Mouse (Mus musculus): ENCODE measurements around the gene Tspan1. TPM values are rescaled to one million over a fixed set of nuclear protein-coding genes. Genes with fewer than 3 reads are reported as not detected.

Gene Tspan1
- not detected in 2 replicates for polyA plus RNA-seq (2016; fragmentation: Nextera tagmentation; extraction: Ambion mirVana)

- Histone ChIP-seq H3K4me2 (no peak within 1 kb of the TSS), H3K4me3 (no peak within 1 kb of the TSS), H3K9ac (no peak within 1 kb of the TSS), H3K27ac (ENCODE audit: poor library complexity, severe bottlenecking) (no peak within 1 kb of the TSS), H3K36me3 (no peaks in the 10 kb centered on the region), H3K27me3 (replicated peaks) (no peaks in the 10 kb centered on the region), H3K4me1 (replicated peaks) (peaks cover 11% of the 10 kb centered on the region), H3K9me3 (replicated peaks) (no peaks in the 10 kb centered on the region)
- 25% methylated on average over 7 of the region's 7 CpGs for WGBS
- ATAC-seq (ENCODE audit: insufficient number of reproducible peaks, low FRiP score) = no peak
Measured at GRCm38 (mm10) chr4:116167404-116167803, at the start of gene Tspan1. Gene Tspan1 (minus strand): TSS chr4:116167601.

DNA sequence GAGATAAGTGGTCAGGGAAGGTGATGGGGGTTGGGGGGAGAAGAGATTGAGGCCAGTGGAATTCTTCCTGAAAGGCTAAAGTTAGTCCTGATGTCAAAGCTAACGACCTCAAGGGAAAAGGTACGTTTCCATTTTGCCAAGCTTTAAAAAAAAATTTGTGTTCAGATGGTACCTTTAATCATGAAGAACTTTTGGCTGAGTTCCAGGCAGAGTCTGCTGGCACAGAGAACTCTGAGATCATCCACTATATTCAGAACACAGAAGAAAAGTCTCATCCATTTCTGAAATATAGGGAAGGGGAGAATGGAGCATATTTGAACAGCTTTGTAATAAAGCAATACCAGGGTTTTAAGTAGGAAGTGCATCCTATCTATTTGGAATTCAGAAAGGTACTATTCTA, 49.6 kb upstream of the Tspan1 start:
- WGBS = 28% methylated on average over 2 of the region's 2 CpGs
- H3K27ac ChIP-seq (ENCODE audit: poor library complexity, severe bottlenecking) = no peak overlapping the region
- ATAC-seq (ENCODE audit: insufficient number of reproducible peaks, low FRiP score) = no peak

DNA sequence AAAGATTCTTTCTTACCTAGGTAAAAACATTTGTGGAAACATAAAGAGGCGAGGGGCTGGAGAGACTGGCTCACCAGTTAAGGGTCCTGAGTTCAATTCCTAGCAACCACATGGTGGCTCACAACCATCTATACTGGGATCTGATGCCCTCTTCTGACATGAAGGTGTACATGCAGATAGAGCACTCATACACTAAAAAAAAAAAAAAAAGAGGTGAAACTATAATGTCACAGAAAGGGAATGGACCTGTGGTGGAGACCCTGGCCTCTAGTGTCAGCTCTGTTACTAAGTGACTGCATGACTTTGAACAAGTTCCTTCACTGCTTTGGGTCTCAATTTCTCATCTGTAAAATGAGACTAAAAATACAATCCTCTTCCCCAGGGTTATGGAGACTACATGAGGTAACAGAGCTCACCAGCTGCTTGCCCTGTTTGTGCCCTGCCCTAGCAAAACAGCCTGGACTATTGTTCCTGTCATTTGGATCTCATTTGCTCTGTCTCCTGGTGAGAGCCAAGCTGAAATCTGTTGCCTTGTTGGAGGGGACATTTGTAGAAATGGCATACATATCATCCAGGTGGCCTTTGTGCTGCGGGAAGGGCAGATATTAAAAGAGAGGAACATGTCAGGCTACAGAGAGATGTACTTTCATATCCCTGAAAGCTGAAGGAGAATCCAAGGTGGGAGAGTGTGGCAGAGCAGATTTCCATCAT, 48.6 kb upstream of the Tspan1 start:
- Histone ChIP-seq H3K9ac (no peak overlapping the region), H3K36me3 (no peaks in the 10 kb centered on the region), H3K9me3 (replicated peaks) (0 out of 2 replicates have a peak, but pooled peaks cover 4% of the 10 kb centered on the region), H3K4me1 (replicated peaks) (peaks cover 16% of the 10 kb centered on the region), H3K27me3 (replicated peaks) (no peaks in the 10 kb centered on the region), H3K27ac (ENCODE audit: poor library complexity, severe bottlenecking) (no peak overlapping the region), H3K4me2 (no peak overlapping the region), H3K4me3 (no peak overlapping the region)
- WGBS = 81% methylated on average over 2 of the region's 2 CpGs
- no peak for ATAC-seq (ENCODE audit: insufficient number of reproducible peaks, low FRiP score)

More for the DNA sequence above, 49.6 kb upstream of the Tspan1 start:
- Histone ChIP-seq H3K36me3 (no peaks in the 10 kb centered on the region), H3K9ac (no peak overlapping the region), H3K4me2 (no peak overlapping the region), H3K4me1 (replicated peaks) (peaks cover 16% of the 10 kb centered on the region), H3K4me3 (no peak overlapping the region), H3K9me3 (replicated peaks) (0 out of 2 replicates have a peak, but pooled peaks cover 4% of the 10 kb centered on the region), H3K27me3 (replicated peaks) (no peaks in the 10 kb centered on the region)

- Histone ChIP-seq H3K4me1 (replicated peaks) (no peaks in the 10 kb centered on the region), H3K4me3 (no peak overlapping the region), H3K4me2 (no peak overlapping the region), H3K27ac (ENCODE audit: poor library complexity, severe bottlenecking) (no peak overlapping the region), H3K27me3 (replicated peaks) (no peaks in the 10 kb centered on the region), H3K9ac (no peak overlapping the region), H3K36me3 (no peaks in the 10 kb centered on the region), H3K9me3 (replicated peaks) (no peaks in the 10 kb centered on the region)
- no peak for ATAC-seq (ENCODE audit: insufficient number of reproducible peaks, low FRiP score)
- 79% methylated on average over 1 of the region's 1 CpGs for WGBS
Measured at GRCm38 (mm10) chr4:116208891-116209290, 41.5 kb upstream of the Tspan1 start.

DNA sequence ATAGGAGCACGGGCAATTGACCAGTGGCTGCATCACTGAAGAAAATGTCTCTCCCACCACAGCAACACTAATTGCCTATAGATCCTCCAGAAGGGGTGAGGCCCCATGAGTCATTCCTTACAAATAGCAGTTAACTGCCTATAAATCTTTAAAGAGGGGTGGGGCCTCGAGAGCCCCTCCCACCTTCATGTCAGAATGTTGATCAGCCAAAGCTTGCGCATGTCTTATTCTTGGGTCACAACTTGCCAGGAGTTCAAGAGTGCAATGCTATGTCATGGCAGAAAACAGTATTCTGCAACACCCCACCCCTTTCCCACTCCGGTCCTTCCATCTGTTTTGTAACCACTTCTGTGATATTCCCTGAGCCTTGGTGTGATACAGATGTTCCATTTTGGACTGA, 39.1 kb upstream of the Tspan1 start:
- WGBS = 83% methylated on average over 4 of the region's 4 CpGs
- H3K9ac ChIP-seq = no peak overlapping the region
- no peak overlapping the region for H3K27ac ChIP-seq (ENCODE audit: poor library complexity, severe bottlenecking)
- H3K4me2 ChIP-seq = no peak overlapping the region
- no peaks in the 10 kb centered on the region for H3K4me1 ChIP-seq (replicated peaks)
- H3K4me3 ChIP-seq = no peak overlapping the region
- no peak for ATAC-seq (ENCODE audit: insufficient number of reproducible peaks, low FRiP score)
- H3K9me3 ChIP-seq (replicated peaks) = no peaks in the 10 kb centered on the region
- H3K36me3 ChIP-seq = no peaks in the 10 kb centered on the region
- no peaks in the 10 kb centered on the region for H3K27me3 ChIP-seq (replicated peaks)

GRCm38 (mm10) chr4:116204422-116204821, 37.0 kb upstream of the Tspan1 start:
- H3K27me3 ChIP-seq (replicated peaks) = no peaks in the 10 kb centered on the region
- no peaks in the 10 kb centered on the region for H3K4me1 ChIP-seq (replicated peaks)
- H3K4me3 ChIP-seq = no peak overlapping the region
- ATAC-seq (ENCODE audit: insufficient number of reproducible peaks, low FRiP score) = no peak
- no peak overlapping the region for H3K4me2 ChIP-seq
- WGBS = 58% methylated on average over 3 of the region's 3 CpGs
- H3K27ac ChIP-seq (ENCODE audit: poor library complexity, severe bottlenecking) = no peak overlapping the region
- H3K9me3 ChIP-seq (replicated peaks) = no peaks in the 10 kb centered on the region
- H3K9ac ChIP-seq = no peak overlapping the region
- H3K36me3 ChIP-seq = no peaks in the 10 kb centered on the region

- H3K9ac ChIP-seq = no peak overlapping the region
- H3K4me2 ChIP-seq = no peak overlapping the region
- H3K9me3 ChIP-seq (replicated peaks) = no peaks in the 10 kb centered on the region
- H3K4me1 ChIP-seq (replicated peaks) = peaks cover 12% of the 10 kb centered on the region
- no peaks in the 10 kb centered on the region for H3K27me3 ChIP-seq (replicated peaks)
- no peak for ATAC-seq (ENCODE audit: insufficient number of reproducible peaks, low FRiP score)
- 63% methylated on average over 2 of the region's 2 CpGs for WGBS
- no peaks in the 10 kb centered on the region for H3K36me3 ChIP-seq
- no peak overlapping the region for H3K27ac ChIP-seq (ENCODE audit: poor library complexity, severe bottlenecking)
- no peak overlapping the region for H3K4me3 ChIP-seq
Measured at GRCm38 (mm10) chr4:116198422-116198821, 31.0 kb upstream of the Tspan1 start.

DNA sequence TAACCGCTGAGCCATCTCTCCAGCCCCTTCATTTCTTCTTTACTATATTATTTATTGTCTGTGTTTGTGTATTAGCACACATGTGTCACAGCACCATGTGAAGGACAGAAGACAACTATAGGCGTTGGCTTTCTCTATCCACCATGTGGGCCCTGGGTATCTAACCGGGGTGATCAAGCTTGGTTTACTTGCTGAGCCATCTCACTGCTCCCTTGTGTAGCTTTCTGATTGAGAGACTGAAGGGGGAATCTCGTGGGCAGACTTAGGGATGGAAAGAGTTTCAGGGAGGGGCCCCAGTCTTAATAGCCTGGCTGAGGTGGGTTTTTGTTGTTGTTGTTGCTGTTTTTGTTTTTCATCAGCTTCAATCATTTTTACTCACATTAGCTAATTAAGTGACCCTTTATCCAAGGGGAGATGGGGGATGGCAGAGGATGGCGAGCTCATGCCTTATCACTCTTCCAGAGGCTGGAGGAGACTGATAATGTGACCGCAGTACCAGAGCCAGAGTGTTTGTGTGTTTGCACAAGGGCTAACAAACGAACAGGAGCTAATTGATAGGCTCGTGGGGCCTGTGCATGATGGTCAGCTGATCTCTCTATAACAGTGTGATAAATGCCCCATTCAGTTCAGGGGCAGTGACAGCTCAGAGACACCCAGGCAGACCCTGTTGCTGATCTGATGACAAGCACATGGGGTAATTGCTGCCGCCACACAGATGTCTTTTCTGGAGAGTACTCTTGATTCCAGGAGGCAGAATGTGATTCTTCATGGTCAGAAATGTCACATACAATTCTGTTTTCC, 26.4 kb upstream of the Tspan1 start:
- no peak overlapping the region for H3K4me2 ChIP-seq

DNA sequence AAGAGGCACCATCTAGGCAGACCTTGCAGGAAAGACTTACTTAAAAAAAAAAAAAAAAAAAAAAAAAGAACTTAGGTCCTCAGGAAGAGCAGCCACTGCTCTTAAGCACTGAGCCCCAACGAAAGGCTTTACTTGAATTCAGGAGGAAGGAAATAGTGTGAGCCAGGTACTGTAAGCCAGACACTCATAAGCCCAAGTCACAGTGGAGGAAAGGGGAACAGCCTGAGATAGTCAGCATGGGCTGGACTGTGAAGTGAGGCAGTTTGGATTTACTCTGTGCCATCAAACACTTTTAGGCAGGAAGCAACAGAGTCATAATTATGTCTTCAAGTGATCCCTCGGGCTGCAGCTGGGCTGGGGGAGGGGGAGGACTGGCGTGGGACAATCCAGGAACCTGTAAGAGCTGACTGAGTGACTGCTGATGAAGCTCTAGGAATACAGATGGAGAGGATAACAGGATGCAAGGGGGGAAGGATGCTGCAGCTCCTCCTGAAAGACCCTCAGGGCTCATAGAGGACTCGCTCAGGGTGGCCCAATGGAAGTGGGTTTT, 25.0 kb upstream of the Tspan1 start:
- peak overlapping the region; percentile 28; the same call in 1 of the 2 replicates for H3K9ac ChIP-seq
- H3K9me3 ChIP-seq (replicated peaks) = no peaks in the 10 kb centered on the region
- 48% methylated on average over 4 of the region's 4 CpGs for WGBS
- peaks cover 16% of the 10 kb centered on the region for H3K4me1 ChIP-seq (replicated peaks)
- ATAC-seq (ENCODE audit: insufficient number of reproducible peaks, low FRiP score) = no peak
- no peaks in the 10 kb centered on the region for H3K36me3 ChIP-seq
- H3K4me2 ChIP-seq = no peak overlapping the region
- no peak overlapping the region for H3K27ac ChIP-seq (ENCODE audit: poor library complexity, severe bottlenecking)
- H3K27me3 ChIP-seq (replicated peaks) = no peaks in the 10 kb centered on the region
- no peak overlapping the region for H3K4me3 ChIP-seq

More for the DNA sequence above, 26.4 kb upstream of the Tspan1 start:
- no peak for ATAC-seq (ENCODE audit: insufficient number of reproducible peaks, low FRiP score)
- WGBS = 31% methylated on average over 9 of the region's 9 CpGs
- no peak overlapping the region for H3K9ac ChIP-seq
- peaks cover 16% of the 10 kb centered on the region for H3K4me1 ChIP-seq (replicated peaks)
- no peaks in the 10 kb centered on the region for H3K36me3 ChIP-seq
- no peaks in the 10 kb centered on the region for H3K27me3 ChIP-seq (replicated peaks)
- no peak overlapping the region for H3K4me3 ChIP-seq
- no peaks in the 10 kb centered on the region for H3K9me3 ChIP-seq (replicated peaks)
- no peak overlapping the region for H3K27ac ChIP-seq (ENCODE audit: poor library complexity, severe bottlenecking)

DNA sequence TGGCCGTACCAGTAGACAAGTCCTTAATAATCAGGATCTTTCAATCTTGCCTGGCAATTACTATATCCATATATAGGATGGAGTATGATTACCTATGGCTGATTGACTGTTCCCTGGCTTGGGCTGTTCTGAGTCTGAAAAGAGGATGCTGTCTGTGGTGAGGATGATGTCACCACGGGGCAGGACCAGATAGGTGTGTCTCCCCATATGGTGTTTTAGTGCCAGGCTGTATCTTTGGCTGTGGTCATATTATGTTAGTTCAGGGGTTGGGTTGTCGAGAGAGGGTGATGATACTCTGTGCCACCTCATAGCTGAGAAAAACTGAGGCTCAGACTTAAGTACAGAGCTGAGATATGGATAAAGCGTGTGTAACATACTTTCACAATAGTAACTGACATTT, 17.7 kb upstream of the Tspan1 start:
- H3K4me3 ChIP-seq = no peak overlapping the region
- H3K36me3 ChIP-seq = no peaks in the 10 kb centered on the region
- 74% methylated on average over 4 of the region's 4 CpGs for whole genome bisulfite sequencing
- H3K27ac ChIP-seq (ENCODE audit: poor library complexity, severe bottlenecking) = no peak overlapping the region
- H3K27me3 ChIP-seq (replicated peaks) = no peaks in the 10 kb centered on the region
- H3K9ac ChIP-seq = no peak overlapping the region
- ATAC-seq (ENCODE audit: insufficient number of reproducible peaks, low FRiP score) = no peak
- H3K4me1 ChIP-seq (replicated peaks) = peaks cover 15% of the 10 kb centered on the region
- no peak overlapping the region for H3K4me2 ChIP-seq
- no peaks in the 10 kb centered on the region for H3K9me3 ChIP-seq (replicated peaks)

DNA sequence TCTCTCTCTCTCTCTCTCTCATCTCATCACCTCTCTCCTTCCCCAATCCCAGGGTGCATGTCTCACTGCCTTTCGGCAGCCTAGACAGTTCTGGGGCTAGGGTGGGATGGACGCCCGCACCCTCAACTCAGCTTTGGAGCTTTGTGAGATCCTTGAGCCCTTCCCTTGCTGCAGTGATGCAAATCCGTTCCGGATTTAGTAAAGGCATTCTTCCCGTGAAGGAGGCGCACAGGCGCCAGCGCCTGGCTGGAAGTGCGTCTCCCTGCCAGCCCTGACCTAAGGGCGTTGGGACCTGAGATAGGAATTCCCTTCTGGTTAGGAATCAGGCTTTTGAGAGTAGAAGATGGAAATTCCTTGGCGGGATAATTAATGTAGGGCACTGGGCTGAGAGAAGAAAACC, 15.3 kb upstream of the Tspan1 start:
- H3K4me3 ChIP-seq = peak overlapping the region; percentile 40
- no peaks in the 10 kb centered on the region for H3K36me3 ChIP-seq
- no peaks in the 10 kb centered on the region for H3K27me3 ChIP-seq (replicated peaks)
- H3K4me1 ChIP-seq (replicated peaks) = peaks cover 17% of the 10 kb centered on the region
- 2% methylated on average over 12 of the region's 12 CpGs for WGBS
- 0 out of 2 replicates have a peak overlapping the region, but pooled peaks have one; percentile 26 for H3K27ac ChIP-seq (ENCODE audit: poor library complexity, severe bottlenecking)
- no peaks in the 10 kb centered on the region for H3K9me3 ChIP-seq (replicated peaks)
- H3K9ac ChIP-seq = peak overlapping the region; percentile 39; the same call in 1 of the 2 replicates
- no peak; the same call in 1 of the 2 replicates for ATAC-seq (ENCODE audit: insufficient number of reproducible peaks, low FRiP score)
- H3K4me2 ChIP-seq = peak overlapping the region; percentile 69

All from heart, embryonic 12.5 days (tissue).